Mouse (Mus musculus) kidney, postnatal 25 days (tissue): ENCODE results near the gene Sp1.

Experiments used
- DNase-seq, 2 experiments: peaks; one replicate each; pipeline ENCODE4 v3.0.0; 2021; ENCODE audit warnings: mixed read lengths in 2 of 2

The Sp1 gene

DNA sequence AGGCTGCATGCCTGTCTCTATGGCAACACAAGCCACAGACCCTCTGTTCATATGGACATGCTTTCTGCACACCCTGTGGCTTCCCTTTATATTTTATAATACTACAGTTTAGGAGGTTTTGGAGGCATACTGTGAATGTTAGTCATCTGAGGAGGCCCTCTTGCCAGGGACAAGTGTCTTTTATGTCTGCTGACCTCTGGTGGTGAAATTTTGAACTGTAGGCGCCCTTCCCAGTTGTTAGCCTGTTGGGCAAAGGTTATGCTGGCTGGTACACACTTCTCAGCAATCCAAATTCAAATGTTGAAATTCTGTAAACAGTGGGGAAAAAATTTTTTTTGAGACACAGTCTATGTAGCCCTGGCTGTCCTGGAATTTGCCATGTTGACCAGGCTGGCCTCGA lies 36.5 kb downstream of the Sp1 start:
- peak; percentile 84 to 93 for DNase-seq

DNA sequence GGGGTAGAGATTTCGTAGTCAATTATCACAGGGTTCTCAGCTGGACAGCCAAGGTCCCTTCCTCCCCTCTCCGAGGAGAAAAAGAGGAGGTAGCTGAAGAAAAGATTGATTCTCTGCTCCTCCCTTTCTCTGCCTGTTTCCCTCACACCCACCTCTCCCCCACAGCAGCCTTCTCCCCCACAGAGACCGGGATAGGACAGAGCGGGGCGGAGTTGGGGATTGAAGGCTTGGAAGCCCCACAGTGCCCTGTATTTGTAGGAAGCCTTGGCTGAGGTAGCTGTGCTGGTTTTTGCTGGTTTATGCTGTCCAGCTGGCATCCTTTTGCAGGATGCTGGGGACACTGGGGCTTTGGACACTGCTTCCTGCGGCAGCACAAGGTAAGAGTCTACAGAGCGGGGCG lies 39.2 kb downstream of the Sp1 start, which contains the start of gene Amhr2:
Gene Amhr2, plus strand, starts transcription at position 222 of the 400 bp plus-strand sequence.
- DNase-seq = no peak

DNA sequence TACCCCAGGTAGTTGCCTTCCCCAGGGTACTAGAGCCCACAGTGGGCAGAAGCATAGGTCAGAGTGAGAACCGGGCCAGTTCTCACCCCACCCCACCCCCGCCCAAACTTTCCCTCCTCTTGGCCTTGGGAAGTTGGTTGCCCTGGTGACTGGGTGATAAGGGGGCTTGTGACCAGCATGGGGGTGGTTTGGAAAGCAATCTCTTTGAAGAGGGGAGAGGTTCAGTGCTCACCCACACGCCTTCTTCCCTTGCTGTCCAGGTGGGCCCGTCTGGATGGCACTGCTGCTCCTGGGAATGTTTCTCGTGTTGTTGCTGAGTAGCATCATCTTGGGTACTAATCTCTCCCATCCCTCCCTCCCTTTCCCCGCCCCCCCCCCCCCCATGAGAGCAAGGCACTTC lies 40.5 kb downstream of the Sp1 start:
- no peak for DNase-seq

DNA sequence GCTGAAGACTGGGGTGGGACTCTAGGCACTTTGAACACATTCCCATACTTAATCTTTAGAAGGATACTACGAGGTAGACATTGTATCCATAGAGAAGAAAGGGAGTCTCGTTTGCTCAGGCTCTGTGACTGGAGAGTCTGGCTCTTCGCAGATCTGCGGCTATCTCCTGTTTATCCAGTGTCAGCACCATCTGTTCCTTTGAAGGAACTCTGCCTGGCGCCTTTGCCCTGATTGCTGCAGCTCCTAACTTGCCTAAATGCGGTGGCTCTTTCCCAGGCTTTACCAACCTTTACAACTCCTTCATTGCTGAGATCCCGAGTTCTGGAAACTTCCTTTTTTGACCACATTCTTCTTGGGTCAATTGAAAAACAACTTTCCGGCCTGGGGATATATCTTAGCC lies 43.4 kb downstream of the Sp1 start:
- no peak for DNase-seq

DNA sequence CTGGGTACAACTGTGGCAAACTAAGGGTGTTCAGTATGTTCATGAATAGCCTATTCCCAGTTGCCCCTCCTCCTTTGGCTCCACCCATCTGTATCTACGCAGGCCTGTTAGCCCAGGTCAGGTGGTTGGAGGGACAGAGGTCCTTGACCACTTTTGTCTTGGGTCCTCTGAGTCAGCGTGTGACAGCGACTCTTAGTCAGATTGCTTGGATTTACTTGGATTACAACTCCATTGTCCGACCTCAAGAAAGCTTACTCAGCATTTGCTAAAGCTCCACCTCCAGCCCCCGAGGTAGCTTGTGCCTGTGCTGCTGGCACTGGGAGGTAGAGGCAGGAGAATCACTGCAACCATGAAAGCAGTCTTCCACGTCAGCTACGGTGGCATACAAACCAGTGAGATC lies 45.0 kb downstream of the Sp1 start:
- DNase-seq = peak; percentile 53 to 75

DNA sequence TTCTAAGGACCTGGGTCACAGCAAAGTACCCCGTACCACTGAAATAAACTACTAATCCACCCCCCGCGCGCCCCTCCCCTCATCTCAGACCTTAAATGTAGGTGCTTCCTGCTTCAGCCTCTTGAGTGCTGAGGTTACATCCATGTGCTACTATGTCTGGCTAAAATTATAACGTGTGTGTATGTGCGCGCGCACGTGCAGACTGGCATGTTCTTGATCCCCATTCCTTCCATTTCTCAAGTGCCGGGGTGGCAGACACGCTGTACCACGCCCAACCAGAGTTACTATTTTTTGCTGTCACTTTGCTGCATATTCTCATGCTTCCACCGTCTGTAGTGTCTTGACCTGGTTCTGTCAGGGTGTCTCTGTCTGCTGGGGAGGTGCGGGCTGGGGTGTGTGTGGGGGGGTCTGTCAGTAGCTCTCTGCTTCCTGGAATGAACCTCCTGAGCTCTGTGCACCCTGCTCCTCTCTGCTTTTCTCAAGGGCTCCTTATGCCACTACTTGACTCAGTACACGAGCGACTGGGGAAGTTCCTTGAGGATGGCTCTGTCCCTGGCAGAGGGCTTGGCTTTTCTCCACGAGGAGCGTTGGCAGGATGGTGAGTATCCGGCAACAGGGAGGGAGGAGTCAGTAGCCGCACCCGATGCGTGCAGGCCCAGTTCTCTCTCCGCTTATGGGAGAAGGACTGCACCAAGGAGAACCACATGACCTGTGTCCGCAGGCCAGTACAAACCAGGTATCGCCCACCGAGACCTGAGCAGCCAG lies 45.9 kb downstream of the Sp1 start:
- no peak for DNase-seq

DNA sequence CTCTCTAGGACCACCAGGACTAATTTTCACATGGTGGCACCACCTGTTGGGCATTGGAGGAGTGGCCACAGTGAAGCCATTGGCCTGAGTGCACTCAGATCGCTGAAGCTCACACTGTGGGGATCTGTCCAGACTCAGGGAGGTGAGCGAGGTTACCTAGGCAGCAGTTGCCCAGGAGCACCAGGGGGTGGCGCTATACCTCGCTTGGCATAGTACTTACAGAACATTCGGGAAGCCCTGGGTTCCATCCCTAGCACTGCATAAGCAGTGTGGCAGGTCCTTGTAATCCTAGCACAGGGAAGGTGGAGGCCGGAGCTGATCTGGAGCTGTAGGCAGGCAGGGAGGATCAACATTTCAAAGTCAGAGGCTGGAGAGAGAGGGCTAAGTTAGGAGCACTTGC lies 50.0 kb downstream of the Sp1 start:
- DNase-seq = no peak

DNA sequence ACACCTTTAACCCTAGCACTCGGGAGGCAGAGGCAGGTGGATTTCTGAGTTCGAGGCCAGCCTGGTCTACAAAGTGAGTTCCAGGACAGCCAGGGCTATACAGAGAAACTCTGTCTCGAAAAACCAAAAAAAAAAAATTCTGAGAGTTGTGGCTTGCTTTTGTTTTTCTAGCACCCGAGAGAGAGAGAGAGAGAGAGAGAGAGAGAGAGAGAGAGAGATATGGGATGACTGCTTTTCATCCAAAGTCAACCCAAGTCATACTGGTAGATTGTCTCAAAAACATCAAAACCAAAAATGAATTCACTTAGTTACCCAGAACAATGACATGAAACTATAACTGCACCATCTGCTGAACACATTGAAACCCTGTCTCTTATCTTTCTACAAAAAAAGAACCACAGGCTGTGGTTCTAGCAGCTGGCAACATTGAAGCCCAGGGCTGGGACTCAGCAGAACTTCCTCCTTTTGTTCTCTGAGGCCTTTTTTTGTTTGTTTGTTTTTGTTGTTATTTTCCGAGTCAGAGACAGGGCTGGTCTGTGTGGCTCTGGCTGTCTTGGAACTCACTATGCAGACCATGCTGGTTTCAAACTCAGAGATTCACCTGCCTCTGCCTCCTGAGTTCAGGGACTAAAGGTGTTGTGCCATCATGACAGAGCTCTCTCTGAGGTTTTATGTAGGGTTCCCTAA lies 52.2 kb downstream of the Sp1 start:
- no peak for DNase-seq

DNA sequence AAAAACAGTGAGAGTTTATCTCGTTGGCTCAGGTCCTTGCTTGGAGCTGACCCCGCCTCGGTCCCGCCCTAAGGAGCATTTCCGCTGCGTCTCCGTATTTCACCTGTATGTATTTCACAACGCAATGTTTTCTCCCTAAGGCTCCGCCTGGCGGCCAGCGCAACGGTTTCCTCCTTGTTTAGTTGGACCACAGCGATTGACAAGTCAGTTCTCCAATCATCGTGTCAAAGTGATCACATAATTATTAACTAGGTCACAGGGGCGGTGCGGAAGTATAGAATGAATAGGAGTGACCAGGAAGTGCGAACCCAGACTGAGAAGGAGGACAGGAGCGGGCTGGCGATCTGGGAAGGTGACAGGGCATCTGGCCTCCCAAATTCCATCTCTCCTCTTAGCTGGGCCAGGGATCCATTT lies 53.0 kb downstream of the Sp1 start, which contains the start of gene Prr13:
Gene Prr13, plus strand, starts transcription at position 125 of the 414 bp plus-strand sequence.
- peak; percentile 97 for DNase-seq

DNA sequence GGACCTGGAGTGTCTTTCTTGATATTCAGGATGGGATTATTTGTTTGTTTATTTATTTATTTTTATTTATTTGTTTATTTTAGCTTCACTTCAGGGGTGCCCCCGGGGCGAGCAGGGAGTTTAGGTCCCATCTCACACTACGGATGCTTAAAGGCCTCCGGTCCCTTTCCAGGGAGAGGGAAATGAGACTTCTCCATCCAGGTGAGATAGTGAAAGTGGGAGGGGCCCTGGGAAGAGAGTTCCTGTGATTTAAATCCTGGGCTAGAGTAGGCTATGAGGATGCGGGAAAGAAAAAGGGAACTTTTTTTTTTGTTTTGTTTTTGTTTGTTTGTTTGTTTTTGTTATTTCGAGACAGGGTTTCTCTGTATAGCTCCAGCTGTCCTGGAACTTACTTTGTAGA lies 53.4 kb downstream of the Sp1 start:
- DNase-seq = no peak

DNA sequence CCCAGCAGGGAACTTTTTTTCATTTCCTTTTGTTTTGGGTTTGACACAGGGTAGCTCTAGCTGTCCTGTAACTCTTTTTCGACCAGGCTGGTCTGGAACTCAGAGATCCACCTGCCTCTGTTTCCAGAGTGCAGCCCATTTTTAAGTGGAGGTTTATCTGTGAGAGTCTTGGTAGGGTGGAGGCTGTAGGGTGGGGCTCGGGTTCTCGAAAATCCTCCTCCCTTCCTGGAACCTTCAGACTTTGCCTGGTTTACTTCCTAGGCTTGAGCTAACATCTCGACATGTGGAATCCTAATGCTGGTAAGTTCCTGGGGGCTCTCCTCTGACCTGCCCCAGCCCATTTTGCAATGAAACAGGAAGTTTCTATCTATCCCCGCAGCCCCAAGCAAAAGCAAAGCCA lies 53.9 kb downstream of the Sp1 start:
- DNase-seq = no peak

DNA sequence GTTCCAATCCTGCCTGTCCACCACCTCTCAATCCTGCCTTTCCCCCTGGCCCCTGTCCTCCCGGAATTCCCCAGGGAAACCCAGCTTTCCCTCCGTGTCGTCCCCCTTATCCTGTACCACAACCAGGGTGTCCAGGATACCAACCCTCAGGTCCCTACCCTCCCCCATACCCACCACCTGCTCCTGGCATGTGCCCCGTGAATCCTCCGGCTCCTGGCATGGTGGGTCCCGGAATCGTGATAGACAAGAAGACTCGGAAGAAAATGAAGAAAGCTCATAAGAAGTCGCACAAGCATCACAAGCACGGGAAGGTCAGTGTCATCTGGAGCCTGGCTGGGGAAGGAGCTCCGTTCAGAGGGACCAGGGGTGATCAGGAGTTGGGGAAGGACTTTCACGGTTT lies 54.5 kb downstream of the Sp1 start:
- no peak for DNase-seq

DNA sequence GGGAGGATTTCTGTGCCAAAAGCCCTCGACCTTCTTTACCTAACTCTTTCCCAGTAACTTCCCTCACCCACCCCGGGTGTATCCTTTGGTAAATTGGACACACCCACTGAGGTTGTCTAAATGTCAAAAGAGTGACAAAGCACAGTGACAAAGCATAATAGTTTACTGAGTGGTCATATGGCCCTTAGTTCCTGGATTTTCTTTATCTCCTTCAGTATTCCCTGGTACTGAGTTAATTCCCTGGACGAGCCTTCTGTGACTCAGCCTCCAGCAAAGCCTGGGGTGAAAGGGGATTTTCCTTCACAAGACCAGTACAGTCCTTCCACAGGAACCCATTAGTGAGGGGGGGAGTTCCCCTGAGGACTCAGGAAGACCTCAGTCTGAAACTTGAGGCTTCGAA lies 55.0 kb downstream of the Sp1 start:
- DNase-seq = no peak

DNA sequence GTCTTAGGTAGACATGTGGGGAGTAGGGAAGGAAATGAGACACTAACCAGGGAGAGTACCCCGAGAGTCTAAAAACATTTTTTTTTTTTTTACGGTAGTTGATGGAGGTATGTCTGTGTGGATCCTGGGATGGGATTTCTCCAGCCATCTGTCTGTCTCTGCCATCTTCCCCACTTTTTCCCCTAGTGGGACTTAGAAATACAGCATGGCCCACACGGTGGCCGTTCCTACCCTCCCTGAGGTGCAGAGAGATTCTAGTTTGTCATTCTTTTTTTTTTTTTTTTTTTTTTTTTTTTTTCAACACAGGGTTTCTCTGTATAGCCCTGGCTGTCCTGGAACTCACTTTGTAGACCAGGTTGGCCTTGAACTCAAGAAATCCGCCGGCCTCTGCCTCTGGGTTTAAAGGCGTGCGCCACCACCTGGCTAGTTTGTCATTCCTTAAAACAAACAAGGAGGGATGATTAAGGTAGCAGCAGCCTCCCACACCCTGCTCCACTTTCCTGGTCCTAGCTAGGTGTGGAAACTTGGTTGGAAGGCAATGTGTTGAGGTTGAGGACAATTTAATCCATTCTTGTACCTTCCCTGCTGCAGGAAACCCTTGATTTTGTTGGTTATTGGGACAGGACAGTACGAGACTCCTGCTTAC lies 55.6 kb downstream of the Sp1 start:
- DNase-seq = no peak

DNA sequence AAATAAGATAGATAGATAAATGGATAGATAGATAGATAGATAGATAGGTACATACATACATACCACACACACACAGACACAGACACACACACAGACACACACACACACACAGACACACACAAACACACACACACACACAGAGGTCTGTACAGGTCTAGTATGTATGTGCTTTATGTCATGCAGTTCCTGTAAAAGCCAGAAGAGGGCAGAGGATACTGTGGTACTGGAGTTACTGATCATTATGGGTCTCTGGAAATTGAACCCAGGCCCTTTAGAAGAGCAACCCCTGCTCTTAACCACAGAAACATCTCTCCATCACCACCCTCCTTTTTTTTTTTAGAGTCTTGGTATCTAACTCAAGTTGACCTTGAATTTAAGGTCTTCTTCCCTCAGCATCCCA lies 57.7 kb downstream of the Sp1 start:
- DNase-seq = peak in 1 of 2 experiments; percentile 64

DNA sequence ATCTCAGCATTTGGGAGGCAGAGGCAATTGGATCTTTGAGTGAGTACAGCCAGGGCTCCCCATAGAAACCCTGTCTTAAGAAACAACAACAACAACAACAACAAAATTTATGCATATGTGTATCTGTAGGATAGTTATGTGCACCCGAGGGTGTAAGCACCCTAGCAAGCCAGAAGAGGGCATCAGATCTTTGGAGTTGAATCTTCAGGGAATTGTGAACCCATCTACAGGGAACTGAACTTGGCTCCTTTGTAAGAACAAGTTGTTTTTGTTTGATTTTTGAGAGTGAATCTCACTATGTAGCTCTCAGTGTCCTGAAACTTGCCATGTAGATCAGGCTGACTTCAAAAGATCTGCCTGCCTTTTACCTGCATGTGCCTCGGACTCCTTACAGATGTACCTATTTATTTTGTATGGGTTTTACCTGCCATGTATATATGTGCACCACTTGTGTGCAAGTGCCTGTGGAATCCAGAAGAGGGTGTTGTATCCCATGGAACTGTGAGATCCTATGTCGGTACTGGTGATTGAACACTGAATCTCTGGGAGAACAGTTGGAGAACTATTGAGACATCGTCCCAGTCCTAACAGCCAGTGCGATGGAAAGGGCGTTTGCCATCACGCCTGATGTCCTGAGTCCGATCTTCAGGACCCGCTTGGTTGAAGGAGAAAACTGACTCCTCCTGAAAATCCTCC lies 62.9 kb downstream of the Sp1 start:
- DNase-seq = no peak

DNA sequence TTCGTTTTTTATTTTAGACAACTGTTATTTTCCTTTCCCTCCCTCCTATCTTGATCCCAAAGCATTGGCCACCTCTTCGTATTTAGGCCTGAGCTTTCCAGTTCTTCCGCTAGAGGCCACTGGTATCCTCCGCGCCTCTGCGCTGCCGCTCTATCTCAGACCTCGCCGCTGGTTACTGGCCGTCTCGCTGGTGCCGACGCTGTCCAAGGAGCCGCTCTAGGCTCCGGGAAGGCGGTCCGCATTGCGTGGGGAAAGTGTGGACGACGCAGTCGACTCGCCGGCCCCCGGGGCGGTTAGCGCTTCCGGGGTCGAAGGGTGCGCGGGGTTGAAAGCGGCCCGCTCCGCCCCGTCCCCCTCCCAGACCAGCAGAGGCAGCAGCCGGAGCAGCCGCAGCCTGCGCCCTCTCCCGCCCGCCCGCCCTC lies 64.3 kb downstream of the Sp1 start, which contains the start of gene Pcbp2:
Gene Pcbp2, plus strand, starts transcription at position 357 of the 422 bp plus-strand sequence.
- DNase-seq = peak; percentile 95 to 99

DNA sequence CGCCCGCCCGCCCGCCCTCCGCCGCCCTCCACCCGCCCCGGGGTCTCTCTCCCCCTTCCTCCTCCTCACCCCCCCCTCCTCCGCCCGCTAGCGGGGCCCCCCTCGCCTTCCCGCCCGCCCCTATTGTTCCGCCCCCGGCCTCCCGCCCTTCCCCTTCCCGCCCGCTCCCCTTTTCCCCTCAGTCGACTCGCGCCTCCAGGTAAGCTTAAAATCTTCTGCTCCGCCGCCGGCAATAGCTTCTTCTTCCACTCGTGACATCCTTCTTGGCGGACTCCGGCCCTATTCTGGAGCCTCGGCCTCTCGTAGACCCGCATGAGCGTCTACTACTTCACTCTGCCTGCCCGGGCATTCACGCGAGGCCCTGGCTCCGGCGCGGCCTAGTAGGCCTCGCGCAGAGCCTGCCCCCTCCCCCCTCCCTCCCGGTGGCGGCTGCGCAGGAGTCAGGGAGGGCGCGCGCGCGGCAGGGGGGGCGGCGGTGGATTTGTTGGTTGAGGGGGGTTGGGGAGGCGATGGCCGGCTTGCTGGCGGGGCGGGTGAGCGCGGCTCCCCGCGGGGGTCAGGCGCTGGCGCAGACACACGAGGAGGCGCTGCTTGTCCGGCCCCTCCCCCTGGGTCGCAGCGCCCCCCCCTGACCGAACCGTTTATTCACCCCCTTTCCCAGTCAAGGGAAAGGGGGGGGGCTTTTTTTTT lies 64.8 kb downstream of the Sp1 start:
- DNase-seq = peak; percentile 87 to 93

DNA sequence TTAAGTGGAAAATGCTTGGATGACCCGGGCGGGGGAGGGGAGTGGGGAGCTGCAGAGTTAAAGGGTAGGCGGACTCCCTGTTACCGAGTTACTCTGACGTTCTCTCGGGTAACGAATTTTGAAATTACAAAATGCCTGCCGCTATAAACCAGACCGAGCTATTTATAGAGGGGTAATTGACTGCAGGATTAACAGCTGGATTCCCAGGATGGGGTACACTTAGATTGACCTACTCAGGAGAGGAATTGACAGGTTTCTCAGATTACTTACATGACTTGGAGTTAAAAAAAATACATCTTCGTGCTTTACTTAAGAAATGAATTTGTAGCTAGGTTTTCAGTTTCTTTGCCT lies 65.3 kb downstream of the Sp1 start:
- DNase-seq = no peak

DNA sequence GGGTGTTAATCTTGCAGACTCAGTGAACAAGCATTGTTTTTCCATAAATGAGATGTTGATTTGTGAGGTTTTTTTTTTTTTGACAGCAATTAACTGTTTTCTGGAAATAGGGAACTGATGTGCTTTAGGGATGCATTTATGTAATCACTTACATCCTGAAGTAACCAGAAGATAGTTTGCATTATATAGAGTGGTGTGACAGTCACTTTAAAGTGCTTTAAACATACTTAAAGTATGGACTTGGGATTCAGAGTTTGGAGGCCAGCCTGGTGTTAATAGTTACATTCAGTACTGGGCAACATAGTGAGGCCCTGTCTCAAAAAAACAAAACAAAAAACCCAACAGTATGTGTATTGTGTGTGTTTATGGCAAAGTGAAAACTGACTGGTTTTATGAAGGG lies 65.8 kb downstream of the Sp1 start:
- DNase-seq = no peak

DNA sequence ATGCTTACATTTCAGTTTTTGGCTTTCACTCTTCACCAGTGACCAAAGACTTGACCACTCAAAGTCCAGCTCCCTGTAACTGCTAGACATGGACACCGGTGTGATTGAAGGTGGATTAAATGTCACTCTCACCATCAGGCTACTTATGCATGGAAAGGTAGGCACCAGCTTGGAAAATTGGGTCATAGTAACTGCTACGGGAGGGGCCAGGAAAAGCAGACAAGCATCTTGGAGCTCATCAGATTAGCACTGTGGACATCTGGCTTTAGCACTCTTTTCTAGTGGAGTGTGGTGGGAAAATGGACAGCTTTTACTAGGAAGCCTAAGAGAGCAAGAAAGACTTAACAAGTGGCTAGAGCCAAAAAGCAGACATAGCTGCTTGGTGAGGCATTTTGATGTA lies 67.3 kb downstream of the Sp1 start:
- DNase-seq = no peak

DNA sequence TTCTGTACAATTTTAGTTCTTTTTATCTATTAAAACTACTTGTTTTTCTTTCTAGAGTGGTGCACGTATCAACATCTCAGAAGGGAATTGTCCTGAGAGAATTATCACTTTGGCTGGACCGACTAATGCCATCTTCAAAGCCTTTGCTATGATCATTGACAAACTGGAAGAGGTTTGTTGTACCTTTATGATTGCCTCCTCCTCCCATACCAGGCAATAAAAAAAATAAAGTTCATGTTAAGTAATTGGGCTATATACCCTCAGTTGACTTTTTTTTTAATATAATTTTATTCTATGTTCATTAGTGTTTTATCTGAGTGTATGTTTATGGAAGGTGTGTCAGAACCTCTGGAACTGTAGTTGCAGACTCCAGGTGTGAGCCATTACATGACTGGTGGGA lies 68.6 kb downstream of the Sp1 start:
- DNase-seq = no peak

DNA sequence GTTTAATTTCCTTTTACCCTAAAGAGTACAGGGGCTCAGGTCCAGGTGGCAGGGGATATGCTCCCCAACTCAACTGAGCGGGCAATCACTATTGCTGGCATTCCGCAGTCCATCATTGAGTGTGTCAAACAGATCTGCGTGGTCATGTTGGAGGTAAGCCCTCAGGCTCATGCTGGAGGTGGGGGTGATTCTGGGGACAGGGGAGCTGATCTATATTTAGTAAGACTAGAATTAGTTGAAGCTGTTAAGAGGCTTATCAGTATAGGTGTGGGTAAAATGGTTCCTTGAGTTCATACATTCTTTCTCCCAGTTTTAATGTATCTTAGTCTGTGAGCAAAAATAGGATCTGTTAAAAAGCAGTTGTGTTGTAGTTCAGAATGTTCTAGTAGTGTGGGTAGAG lies 77.2 kb downstream of the Sp1 start:
- DNase-seq = no peak
